Mouse (Mus musculus): ENCODE measurements at regions not wholly inside any gene's neighbourhood (a gene's known extent, or its start where the extent isn't known, plus 50 kb on each side); places are given as distances from the start of the nearest gene placed in this dataset.
A peak's percentile ranks its signal among the peaks of the same experiment; 100 is the strongest.
"Not testable (repeated sequence)": the region's sequence is repeated elsewhere in the genome, so short reads cannot be mapped to it uniquely, and the experiment has no call there.

DNA sequence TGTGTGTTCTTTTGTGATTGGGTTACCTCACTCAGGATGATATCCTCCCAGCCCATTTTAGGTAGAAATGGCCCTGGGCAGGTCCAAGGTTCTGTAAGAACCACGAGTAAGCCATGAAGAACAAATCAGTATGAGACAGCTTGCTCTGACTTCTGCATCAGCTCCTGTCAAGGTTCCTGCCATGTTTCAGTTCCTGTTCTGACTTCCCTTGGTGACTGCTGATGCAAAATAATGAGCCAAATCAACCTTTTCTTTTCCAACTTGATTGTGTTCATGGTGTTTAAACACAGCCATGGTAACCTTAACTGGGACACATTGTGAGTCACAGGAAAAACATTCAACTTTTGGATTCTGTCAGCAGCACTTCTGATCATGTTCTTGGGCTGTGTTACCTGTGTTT is 667.4 kb upstream of the Igfbp7 start:
- no peak for DNase-seq (ENCODE audit: low read depth, low spot score)

GRCm38 (mm10) chr5:78032554-78033250 is 624.9 kb upstream of the Igfbp7 start:
- no peak for DNase-seq (ENCODE audit: low read depth, low spot score)

DNA sequence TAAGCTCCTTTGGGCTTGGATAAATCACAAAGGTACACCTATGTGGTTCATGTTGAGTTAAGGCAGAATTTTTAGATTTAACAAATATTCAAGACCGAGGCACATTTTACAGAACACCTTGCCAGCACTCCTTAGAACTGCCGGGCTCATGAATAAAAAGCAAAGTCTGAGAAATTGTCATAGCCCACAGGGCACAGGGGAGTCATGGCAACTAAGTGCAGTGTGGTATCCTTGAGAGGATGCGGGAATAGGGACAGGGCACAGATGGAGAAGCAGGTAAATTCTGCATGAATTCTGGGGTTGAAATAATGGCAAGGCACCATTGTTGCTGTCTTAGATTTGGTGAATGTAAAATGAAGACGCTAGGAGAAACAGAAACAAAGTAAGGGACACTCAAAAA is 609.7 kb upstream of the Igfbp7 start:
- DNase-seq (ENCODE audit: low read depth, low spot score): no peak

GRCm38 (mm10) chr5:77986449-77987047 is 578.7 kb upstream of the Igfbp7 start:
- DNase-seq (ENCODE audit: low read depth, low spot score): peak; percentile 3

DNA sequence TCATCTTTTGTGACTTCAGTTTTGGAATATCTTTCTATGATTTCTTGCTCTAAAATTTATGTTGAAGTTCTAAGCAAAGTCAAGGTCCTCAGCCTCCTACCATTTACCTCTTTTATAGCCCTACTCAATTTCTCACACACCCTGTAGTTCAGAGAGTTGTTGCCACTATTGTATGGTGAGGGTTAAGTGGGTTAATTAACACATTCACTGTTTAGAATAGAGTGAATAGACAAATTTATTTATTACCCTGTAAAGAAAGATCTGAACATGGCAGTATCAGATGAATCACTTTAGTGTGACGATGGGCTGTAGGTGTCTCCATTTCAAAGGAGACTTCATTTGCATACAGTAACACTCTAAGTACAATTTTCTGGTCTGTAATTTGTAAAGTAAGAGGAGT is 577.4 kb upstream of the Igfbp7 start:
- no peak for DNase-seq (ENCODE audit: low read depth, low spot score)

GRCm38 (mm10) chr5:77940021-77940420 is 532.2 kb upstream of the Igfbp7 start:
- DNase-seq (ENCODE audit: low read depth, low spot score): not testable (repeated sequence)

DNA sequence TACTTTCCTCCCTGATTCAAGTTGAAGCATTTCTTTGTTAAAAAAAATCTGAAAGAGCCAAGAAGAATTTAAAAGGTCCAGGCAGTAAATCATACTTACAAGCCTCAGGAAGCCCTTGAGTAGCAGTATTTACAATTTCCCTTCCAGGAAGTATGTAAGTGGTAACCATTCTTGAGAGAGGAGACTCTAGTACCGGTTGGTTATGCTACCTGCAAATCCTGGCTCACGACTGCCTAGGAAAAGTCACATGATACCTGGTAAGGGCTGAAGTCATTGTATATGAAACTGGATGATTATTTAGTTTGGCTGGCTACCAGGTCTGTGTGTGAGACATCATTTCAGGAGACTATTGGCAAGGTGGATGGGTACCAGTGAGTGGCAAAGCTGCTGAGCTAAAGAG is 524.0 kb upstream of the Igfbp7 start:
- DNase-seq (ENCODE audit: low read depth, low spot score): no peak

- DNase-seq (ENCODE audit: low read depth, low spot score): no peak
These were observed 513.3 kb upstream of the Igfbp7 start for GRCm38 (mm10) chr5:77921186-77921585.

DNA sequence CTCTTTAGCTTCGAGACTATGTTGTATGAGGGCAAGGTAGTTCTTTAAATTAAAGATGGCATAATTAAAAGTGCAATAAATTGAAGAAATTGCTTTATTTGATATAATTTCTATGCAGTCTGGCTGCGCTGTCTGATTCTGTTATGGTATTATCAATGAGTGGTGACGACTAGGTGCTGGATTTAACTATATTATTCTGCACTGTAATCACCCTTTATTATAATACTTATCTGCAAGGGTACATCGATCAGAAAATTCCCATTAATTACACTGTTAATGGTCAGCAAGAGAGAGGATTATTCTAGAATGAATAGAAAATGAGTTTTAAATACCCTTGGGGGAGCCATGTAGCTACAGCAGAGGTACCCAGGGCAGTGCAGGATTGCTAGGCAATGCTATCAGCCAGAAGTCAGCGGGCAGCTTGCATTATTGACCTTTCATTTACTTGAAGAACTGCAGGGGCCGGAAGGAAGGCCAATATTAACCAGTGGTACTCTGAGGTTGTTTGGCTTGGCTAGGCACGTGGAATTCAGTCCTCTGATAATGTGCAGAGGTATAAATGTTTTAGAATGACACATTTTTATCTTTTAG is 509.3 kb upstream of the Igfbp7 start:
- DNase-seq (ENCODE audit: low read depth, low spot score): no peak

DNA sequence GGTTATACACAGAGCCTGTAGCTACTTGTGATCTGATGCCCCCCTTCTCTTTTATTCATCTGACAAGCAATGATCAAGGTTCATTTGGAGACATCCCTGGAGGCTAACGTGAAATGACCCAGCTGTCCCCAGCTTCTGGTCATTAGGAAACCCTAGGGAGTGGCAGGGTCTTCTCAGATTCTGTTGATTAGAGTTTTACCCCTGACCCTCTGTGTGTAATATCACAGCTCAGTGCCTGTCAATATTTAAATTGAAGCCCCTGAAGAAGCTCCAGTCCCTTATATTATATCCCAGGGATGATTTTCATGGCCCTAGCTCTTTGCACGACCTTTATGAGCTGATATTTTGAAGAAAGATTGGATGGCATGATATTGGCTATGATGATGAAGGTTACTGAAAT is 508.5 kb upstream of the Igfbp7 start:
- DNase-seq (ENCODE audit: low read depth, low spot score): no peak

GRCm38 (mm10) chr5:77909218-77909617 is 501.4 kb upstream of the Igfbp7 start:
- peak; percentile 52 for DNase-seq (ENCODE audit: low read depth, low spot score)

- not testable (repeated sequence) for DNase-seq (ENCODE audit: low read depth, low spot score)
These were observed 484.2 kb upstream of the Igfbp7 start for GRCm38 (mm10) chr5:77892024-77892423.

DNA sequence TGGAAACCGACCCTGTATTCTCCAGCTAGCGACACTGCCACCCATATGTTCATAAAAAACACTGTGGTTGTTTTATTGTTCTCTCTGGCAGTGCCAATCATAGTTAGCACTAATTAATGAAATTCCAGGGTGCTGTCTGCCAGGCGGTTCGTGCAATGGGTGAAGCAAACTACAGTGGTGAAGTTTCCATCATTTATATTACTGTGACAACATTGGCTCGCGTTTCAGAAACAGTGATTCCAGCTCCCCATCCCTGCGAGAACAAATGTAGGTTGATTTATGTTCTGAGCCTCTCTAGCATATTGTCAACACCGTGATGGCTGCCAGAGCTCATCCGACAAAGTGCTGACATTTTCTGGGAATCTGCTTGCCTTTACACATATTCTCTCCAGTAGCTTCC is 480.7 kb upstream of the Igfbp7 start:
- DNase-seq (ENCODE audit: low read depth, low spot score): no peak

- no peak for DNase-seq (ENCODE audit: low read depth, low spot score)
These were observed 463.6 kb upstream of the Igfbp7 start for GRCm38 (mm10) chr5:77871403-77871802.

- DNase-seq (ENCODE audit: low read depth, low spot score): no peak
These were observed 457.5 kb upstream of the Igfbp7 start for GRCm38 (mm10) chr5:77865342-77865741.

- no peak for DNase-seq (ENCODE audit: low read depth, low spot score)
These were observed 447.4 kb upstream of the Igfbp7 start for GRCm38 (mm10) chr5:77855191-77855590.

DNA sequence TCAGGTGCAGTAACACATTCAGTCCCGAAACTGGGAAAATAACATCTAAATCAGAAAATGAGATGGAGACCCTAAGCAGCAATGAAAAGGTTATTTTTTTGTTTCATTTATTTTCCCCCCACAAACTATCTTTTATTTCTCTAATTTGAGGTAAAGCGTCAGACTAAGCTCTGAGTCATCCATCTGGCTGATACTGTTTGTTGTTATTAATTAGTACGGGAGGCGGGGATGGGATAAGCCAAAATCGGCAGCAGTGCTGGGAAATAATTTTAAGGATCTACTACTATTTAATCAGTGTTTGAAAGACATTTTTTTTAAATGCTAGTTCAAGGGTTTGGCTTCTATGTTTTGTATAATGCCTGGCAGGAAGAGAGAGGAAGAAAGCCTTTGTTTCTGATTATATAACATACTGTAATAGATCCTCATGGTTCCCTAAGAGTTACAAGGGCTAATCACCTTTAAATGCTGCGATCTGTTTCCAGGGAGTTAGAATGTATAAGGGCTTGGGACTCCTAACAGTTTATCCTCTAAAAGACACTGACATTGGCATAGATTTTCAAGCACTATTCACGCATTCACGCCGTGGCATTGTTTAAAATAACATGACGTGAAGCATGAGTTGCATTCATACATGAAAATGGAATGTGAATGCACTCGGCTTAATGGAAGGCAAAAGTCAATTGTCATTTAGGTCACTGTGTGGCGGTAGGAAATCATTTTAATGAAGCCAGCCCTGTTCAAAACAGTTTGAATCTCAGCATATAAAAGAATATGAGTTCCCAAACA is 446.4 kb upstream of the Igfbp7 start:
- DNase-seq (ENCODE audit: low read depth, low spot score): no peak

DNA sequence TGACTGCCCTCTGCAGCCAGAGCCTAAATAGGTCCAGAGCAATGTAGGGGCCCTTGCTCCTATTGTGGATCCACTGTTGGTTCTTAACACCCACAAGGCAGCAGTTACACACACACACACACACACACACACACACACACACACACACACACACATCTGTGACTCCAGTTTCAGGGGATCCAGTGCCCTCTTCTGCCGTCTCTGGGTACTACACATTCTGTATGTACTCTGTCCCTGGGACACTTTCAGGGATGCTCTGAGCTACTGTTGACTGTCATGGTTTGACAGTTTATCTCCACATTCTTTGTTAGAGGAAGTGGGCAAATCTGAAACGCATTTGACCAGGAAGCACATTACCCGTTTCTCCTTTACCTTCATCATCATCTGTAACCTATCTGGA is 443.8 kb upstream of the Igfbp7 start:
- peak; percentile 9 for DNase-seq (ENCODE audit: low read depth, low spot score)

DNA sequence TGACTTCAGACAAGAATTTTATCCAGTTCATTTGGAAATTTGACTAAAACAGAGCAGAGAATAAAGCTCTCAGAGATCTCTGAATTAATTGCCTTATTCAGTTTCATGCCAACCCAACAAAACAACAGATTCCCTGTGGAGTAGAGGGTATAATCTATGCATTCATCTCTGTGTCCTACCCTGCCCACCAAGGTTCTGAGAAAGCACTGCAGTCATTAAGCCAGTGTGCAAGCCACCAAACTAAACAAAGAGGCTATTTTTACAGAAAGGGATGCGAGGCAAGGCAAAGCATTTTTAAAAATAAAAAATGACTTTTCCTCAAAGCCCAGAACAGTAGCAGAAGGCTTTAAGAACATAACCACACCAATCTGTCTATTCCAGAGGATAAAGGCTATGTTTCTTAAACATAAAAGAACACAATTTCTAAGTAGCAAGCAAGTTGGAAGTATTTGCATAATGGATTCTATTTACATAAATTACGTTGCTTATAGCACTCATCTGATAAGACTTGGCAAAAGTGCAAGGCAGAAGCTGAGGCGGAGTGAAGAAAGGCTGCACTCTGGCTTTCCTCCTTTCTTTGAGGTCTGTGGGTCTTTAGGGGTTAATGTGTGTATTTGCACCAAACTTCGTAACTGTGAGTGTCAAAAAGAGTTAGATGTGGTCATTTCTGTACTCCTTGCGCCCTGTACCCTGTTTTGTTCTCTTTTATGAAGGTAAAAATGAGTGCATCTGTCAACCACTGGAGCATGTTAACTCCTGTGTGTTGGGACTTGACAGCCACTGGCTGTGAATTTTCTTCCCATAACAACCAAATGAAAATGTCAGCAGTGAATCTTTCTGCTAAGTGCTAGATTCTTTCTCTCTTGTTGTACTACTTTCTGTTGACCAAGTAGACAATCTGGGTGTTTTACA is 430.6 kb upstream of the Igfbp7 start:
- DNase-seq (ENCODE audit: low read depth, low spot score): no peak

- no peak for DNase-seq (ENCODE audit: low read depth, low spot score)
These were observed 420.1 kb upstream of the Igfbp7 start for GRCm38 (mm10) chr5:77827971-77828370.

DNA sequence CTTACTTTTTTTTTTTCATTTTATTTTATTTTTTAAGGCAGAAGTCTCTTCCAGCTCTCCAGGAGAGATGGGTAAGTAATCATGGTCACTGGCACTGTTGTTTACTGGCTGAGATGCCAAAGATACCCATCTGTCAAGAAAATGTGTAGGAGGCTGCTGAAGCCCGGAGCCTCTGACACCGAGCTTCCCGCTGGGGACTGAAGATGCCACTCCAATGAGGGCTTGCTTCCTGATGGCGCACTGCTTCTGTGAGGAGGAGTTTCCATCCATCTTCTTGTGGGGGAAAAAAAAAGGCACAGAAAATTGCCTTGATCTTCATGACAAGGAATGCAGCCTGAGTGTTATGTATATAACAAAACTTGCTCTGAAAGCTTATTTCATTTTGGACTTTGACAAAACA is 418.2 kb upstream of the Igfbp7 start:
- no peak for DNase-seq (ENCODE audit: low read depth, low spot score)

All from ZHBTc4 (cell line).